Mouse (Mus musculus) forebrain, embryonic 13.5 days (tissue): Measurements from ENCODE around the gene Olfr1402. TPM values are rescaled to one million over a fixed set of nuclear protein-coding genes. Genes with fewer than 3 reads are reported as not detected.

Experiments
- ATAC-seq: fragments of 200-750 bp; cut with Nextera tagmentation; 2 replicates; pipeline ENCODE4 v1.8.0; 2017
- H3K27ac ChIP-seq: fragments of 300-500 bp; sonication (generic); 2 replicates; pipeline ENCODE4 v1.5.1; 2015; ENCODE audit warnings: inconsistent platforms, mild to moderate bottlenecking, moderate library complexity
- H3K27me3 ChIP-seq: fragments of 300-500 bp; sonication (generic); 2 replicates; pipeline ENCODE4 v1.6.1; 2015; ENCODE audit warnings: mild to moderate bottlenecking, inconsistent platforms
- H3K36me3 ChIP-seq: fragments of 300-500 bp; sonication (generic); 2 replicates; pipeline ENCODE4 v1.6.1; 2015; ENCODE audit warnings: mild to moderate bottlenecking, inconsistent platforms; ENCODE audit not compliant: poor library complexity, severe bottlenecking
- H3K4me1 ChIP-seq: fragments of 300-500 bp; sonication (generic); 2 replicates; pipeline ENCODE4 v1.6.1; 2015; ENCODE audit warnings: inconsistent platforms
- H3K4me2 ChIP-seq: fragments of 300-500 bp; sonication (generic); 2 replicates; pipeline ENCODE4 v1.6.1; 2015; ENCODE audit warnings: inconsistent platforms, mild to moderate bottlenecking, moderate library complexity
- H3K4me3 ChIP-seq: fragments of 300-500 bp; sonication (generic); 2 replicates; pipeline ENCODE4 v1.5.1; 2015; ENCODE audit warnings: mild to moderate bottlenecking, inconsistent platforms
- H3K9ac ChIP-seq: fragments of 300-500 bp; sonication (generic); 2 replicates; pipeline ENCODE4 v1.6.1; 2015; ENCODE audit warnings: mild to moderate bottlenecking, inconsistent platforms
- H3K9me3 ChIP-seq: fragments of 300-500 bp; sonication (generic); replicated peaks from 2 replicates; pipeline ENCODE4 v1.6.1; 2016; ENCODE audit warnings: inconsistent platforms
- WGBS: fragments of 180-500 bp; shearing (Covaris S2); methylation state at CpG from one replicate; pipeline ENCODE4 v1.1.7; 2015; 5-methylcytosine and 5-hydroxymethylcytosine counted together
- polyA plus RNA-seq: library from polyadenylated mRNA; unstranded; fragments of >200 nt; fragmentation: Nextera tagmentation; extraction: Ambion mirVana; gene quantifications from 2 replicates; pipeline ENCODE4 v1.2.1, GENCODE M21; 2015

The Olfr1402 gene
- polyA plus RNA-seq: not detected in 2 replicates

GRCm38 (mm10) chr3:97421920-97422319, at the start of gene Olfr1402:
Gene Olfr1402, minus strand, starts transcription at chr3:97422020.
- Histone ChIP-seq H3K4me2 (no peak within 1 kb of the TSS), H3K27me3 (no peaks in the 10 kb centered on the region), H3K4me3 (no peak within 1 kb of the TSS), H3K9me3 (no peaks in the 10 kb centered on the region), H3K9ac (no peak within 1 kb of the TSS), H3K36me3 (no peaks in the 10 kb centered on the region), H3K4me1 (no peaks in the 10 kb centered on the region), H3K27ac (no peak within 1 kb of the TSS)
- ATAC-seq: no peak
- 72% methylated on average over 1 of the region's 1 CpGs for WGBS

- Histone ChIP-seq H3K36me3 (no peaks in the 10 kb centered on the region), H3K4me1 (no peaks in the 10 kb centered on the region), H3K9me3 (no peaks in the 10 kb centered on the region), H3K27ac (no peak overlapping the region), H3K4me3 (no peak overlapping the region), H3K9ac (no peak overlapping the region), H3K4me2 (no peak overlapping the region), H3K27me3 (no peaks in the 10 kb centered on the region)
- no peak for ATAC-seq
- 91% methylated on average over 4 of the region's 4 CpGs for WGBS
Observed at GRCm38 (mm10) chr3:97455286-97455685, 33.5 kb upstream of the Olfr1402 start.

GRCm38 (mm10) chr3:97438619-97439018, 16.8 kb upstream of the Olfr1402 start:
- H3K36me3 ChIP-seq: no peaks in the 10 kb centered on the region
- no peak overlapping the region for H3K27ac ChIP-seq
- no peak overlapping the region for H3K4me2 ChIP-seq
- H3K27me3 ChIP-seq: no peaks in the 10 kb centered on the region
- no peaks in the 10 kb centered on the region for H3K4me1 ChIP-seq
- no peak for ATAC-seq
- H3K4me3 ChIP-seq: no peak overlapping the region
- H3K9ac ChIP-seq: no peak overlapping the region
- H3K9me3 ChIP-seq: no peaks in the 10 kb centered on the region
- 96% methylated on average over 2 of the region's 2 CpGs for WGBS

- ATAC-seq: no peak
- H3K27me3 ChIP-seq: no peaks in the 10 kb centered on the region
- 48% methylated on average over 1 of the region's 1 CpGs for WGBS
Observed at GRCm38 (mm10) chr3:97394289-97394688, 27.5 kb downstream of the Olfr1402 start.

GRCm38 (mm10) chr3:97393079-97393478, 28.7 kb downstream of the Olfr1402 start:
- ATAC-seq: no peak
- Histone ChIP-seq H3K4me1 (no peaks in the 10 kb centered on the region), H3K27ac (no peak overlapping the region), H3K9me3 (no peaks in the 10 kb centered on the region), H3K4me3 (no peak overlapping the region), H3K4me2 (no peak overlapping the region), H3K9ac (no peak overlapping the region), H3K36me3 (no peaks in the 10 kb centered on the region), H3K27me3 (no peaks in the 10 kb centered on the region)
- whole genome bisulfite sequencing: 73% methylated on average over 5 of the region's 5 CpGs

More at GRCm38 (mm10) chr3:97394289-97394688, 27.5 kb downstream of the Olfr1402 start:
- Histone ChIP-seq H3K9me3 (no peaks in the 10 kb centered on the region), H3K36me3 (no peaks in the 10 kb centered on the region), H3K4me3 (no peak overlapping the region), H3K4me2 (no peak overlapping the region), H3K4me1 (no peaks in the 10 kb centered on the region), H3K9ac (no peak overlapping the region), H3K27ac (no peak overlapping the region)

- ATAC-seq: no peak
Observed at GRCm38 (mm10) chr3:97370382-97370781, 51.4 kb downstream of the Olfr1402 start.

GRCm38 (mm10) chr3:97363418-97364098, 58.3 kb downstream of the Olfr1402 start:
- no peak overlapping the region for H3K27ac ChIP-seq
- no peaks in the 10 kb centered on the region for H3K9me3 ChIP-seq
- H3K36me3 ChIP-seq: no peaks in the 10 kb centered on the region
- H3K4me3 ChIP-seq: no peak overlapping the region
- no peak overlapping the region for H3K4me2 ChIP-seq
- H3K27me3 ChIP-seq: no peaks in the 10 kb centered on the region
- H3K4me1 ChIP-seq: no peaks in the 10 kb centered on the region
- WGBS: 82% methylated on average over 3 of the region's 3 CpGs
- ATAC-seq: no peak
- H3K9ac ChIP-seq: no peak overlapping the region

More at GRCm38 (mm10) chr3:97370382-97370781, 51.4 kb downstream of the Olfr1402 start:
- Histone ChIP-seq H3K9ac (no peak overlapping the region), H3K27ac (no peak overlapping the region), H3K4me3 (no peak overlapping the region), H3K36me3 (no peaks in the 10 kb centered on the region), H3K9me3 (no peaks in the 10 kb centered on the region), H3K27me3 (no peaks in the 10 kb centered on the region), H3K4me1 (no peaks in the 10 kb centered on the region), H3K4me2 (no peak overlapping the region)

GRCm38 (mm10) chr3:97358448-97358847, 63.4 kb downstream of the Olfr1402 start:
- H3K9ac ChIP-seq: no peak overlapping the region
- no peaks in the 10 kb centered on the region for H3K9me3 ChIP-seq
- WGBS: 39% methylated on average over 1 of the region's 1 CpGs
- ATAC-seq: no peak
- no peak overlapping the region for H3K27ac ChIP-seq
- H3K4me1 ChIP-seq: no peaks in the 10 kb centered on the region
- no peak overlapping the region for H3K4me2 ChIP-seq
- H3K27me3 ChIP-seq: no peaks in the 10 kb centered on the region
- H3K36me3 ChIP-seq: no peaks in the 10 kb centered on the region
- no peak overlapping the region for H3K4me3 ChIP-seq

Other genes starting within 250 kb of the Olfr1402 start
- gene Bcl9, start 124.1 kb downstream of the Olfr1402 start, polyA plus RNA-seq: 101 and 105 TPM in 2 replicates
- 10.6 and 11.9 TPM in 2 replicates for gene Chd1l, start 188.2 kb upstream of the Olfr1402 start, polyA plus RNA-seq
- gene Fmo5, start 206.8 kb upstream of the Olfr1402 start, polyA plus RNA-seq: 0.39 and 0.43 TPM in 2 replicates
- gene Prkab2, start 236.2 kb upstream of the Olfr1402 start, polyA plus RNA-seq: 5.6 and 6.8 TPM in 2 replicates